Mouse (Mus musculus) layer of hippocampus, postnatal 10 days (tissue): ENCODE measurements around the gene Zgpat. TPM values are rescaled to one million over a fixed set of nuclear protein-coding genes. Genes with fewer than 3 reads are reported as not detected.
A peak's percentile ranks its signal among the peaks of the same experiment; 100 is the strongest.

Experiments
- DNase-seq, 2 experiments: peaks; one replicate each; pipeline ENCODE4 v3.0.0; 2021; ENCODE audit warnings: low spot score in 2 of 2
- total RNA-seq, 2 experiments: library from RNA; stranded (reverse); gene quantifications; 2 replicates each; pipeline ENCODE4 v1.2.3; 2021

The Zgpat gene
- total RNA-seq, 2 experiments from 2014 or later: 64.3 to 74.5 TPM

GRCm38 (mm10) chr2:181384463-181384862, 19.7 kb downstream of the Zgpat start:
- no peak for DNase-seq

DNA sequence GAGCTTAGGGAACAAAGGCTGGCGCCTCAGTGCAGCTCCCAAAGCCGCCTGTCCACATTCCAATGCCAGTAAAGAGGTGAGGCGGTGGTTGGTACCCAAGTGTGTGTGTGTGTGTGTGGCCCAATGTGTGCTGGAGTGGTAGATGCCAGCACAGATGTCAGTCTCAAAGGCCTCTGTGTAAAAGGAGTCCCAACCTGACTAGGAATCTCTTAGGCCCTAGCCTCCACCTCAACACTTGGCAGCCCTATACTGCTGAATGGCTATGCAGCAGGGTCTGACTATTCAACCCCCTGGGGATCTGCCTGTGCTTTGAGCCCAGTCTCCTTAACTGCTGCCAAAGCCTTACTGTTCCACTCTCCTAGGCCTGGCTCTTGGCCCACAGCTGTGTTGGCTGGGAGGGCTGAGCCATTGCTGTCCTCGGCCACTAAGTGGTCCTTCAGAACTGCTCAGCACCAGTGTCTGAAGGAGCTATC, 20.2 kb downstream of the Zgpat start:
- peak; percentile 64 to 70 for DNase-seq

GRCm38 (mm10) chr2:181385885-181386284, 21.2 kb downstream of the Zgpat start:
- peak; percentile 47 to 56 for DNase-seq

GRCm38 (mm10) chr2:181386663-181387210, 22.0 kb downstream of the Zgpat start:
- DNase-seq: no peak

DNA sequence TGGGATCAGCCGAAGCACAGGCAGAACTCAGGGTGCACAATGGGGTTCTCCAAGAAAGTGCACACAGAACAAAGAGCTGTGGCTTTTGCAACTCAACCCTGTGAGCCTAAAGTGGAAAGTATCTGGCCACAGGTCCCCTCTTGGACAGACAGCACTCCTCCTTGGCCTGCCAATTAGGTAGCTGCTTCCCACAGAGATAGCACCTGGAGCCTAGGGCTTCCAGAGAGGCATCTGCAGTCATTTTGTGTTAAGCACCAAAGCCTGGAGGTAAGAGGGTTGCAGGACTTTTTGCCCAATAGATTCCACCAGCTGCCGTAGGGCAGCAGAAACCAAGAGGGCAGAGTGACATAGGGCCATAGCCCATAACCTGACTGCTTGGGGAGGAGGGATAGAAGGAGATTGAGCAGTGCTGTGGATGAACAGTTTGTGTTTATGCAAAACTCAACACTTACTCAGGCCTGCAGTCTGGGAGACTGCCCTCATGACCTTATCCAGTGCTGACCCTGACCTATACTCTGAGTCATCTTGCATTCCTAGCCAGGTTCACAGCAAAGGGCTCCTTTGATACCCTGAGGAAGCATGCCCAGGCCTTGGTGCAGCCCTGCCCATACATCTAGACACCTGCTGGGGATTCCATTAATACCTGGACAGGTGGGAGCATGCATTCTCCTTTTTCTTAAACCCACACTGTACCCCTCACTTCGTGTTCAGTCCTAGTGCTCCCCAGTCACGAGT, 25.6 kb downstream of the Zgpat start:
- no peak for DNase-seq

DNA sequence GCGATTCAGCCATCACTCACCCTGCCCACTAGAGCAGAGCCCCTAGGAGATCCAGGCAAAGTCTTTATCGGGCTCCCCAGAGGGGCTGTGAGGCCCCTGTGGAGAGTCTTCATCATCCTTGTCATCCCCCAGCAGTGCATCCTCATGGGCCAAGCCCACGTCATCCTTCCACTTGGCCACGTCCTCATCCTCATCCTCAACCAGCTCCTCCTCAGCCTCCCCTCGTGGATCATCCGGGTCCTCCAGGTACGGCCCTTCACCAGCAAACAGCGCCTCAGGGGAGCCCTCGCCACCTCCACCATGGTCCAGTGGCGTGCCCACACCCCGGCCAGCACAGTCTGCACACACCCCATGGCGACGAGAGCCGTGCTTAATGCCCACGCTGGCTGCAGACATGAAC, 26.3 kb downstream of the Zgpat start:
- DNase-seq: no peak

DNA sequence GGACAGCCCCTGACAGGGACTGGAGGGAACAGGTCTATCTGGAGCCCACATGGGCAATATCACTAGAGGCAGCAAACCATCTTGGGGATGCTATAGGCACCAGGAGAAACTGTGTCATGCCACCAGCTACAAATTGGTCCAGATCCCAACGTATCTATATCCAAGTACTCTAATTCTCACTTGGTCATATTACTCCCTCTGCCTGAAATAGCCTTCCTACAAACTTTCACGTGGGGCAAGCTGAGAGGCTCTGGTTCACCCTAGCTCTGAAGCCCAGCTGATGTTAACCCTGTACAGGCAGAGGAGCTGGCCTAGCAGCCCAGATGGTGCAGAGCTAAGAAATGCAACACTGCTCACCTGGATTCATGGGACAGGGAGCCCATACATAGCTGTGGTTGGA, 26.8 kb downstream of the Zgpat start:
- DNase-seq: no peak

GRCm38 (mm10) chr2:181392600-181393213, 28.0 kb downstream of the Zgpat start:
- DNase-seq: peak; percentile 92

DNA sequence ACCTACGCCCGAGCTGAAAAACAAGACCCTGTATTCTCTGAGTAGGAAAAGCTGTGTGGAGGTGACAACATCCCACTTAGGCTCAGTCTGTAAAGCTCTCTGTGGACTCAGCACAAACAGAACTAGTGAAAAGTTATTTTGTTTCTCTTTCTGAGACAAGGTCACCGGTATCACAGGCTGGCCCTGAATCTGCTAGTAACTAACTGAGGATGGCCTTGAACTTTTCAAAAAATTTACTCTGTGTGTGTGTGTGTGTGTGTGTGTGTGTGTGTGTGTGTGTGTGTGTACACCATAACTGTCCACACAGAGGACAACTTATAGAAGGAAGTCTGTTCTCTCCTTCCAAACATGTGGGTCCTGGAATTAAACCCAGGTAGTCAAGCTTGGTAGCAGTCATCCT, 29.4 kb downstream of the Zgpat start:
- no peak for DNase-seq

DNA sequence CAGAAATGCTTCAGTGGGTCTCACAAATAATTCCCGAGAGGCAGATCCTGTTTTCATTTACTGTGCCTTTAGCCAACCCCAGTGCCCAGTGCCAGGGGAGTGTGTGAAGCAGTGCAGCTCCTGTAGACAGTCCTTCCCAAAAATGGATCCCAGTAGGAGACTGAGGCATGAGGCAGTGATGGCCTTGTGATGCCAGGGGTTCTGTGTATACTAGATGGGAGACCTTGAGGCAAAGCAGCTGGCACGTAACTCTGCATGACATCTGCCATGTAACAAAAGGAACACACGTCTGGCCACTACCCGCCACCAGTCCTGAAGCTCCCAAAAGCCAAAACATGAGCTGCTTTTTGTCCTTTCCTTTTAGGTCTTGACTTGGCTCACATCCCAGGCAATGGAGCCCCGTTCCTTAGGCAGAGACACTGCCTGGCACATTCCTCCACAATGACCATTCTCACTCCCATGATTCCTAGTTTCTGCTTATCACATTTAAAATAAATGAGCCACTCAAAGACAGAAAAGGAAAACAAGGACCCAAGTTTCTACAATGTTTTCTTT, 32.6 kb downstream of the Zgpat start:
- DNase-seq: no peak

- no peak for DNase-seq
Measured at GRCm38 (mm10) chr2:181401497-181401896, 36.8 kb downstream of the Zgpat start.

DNA sequence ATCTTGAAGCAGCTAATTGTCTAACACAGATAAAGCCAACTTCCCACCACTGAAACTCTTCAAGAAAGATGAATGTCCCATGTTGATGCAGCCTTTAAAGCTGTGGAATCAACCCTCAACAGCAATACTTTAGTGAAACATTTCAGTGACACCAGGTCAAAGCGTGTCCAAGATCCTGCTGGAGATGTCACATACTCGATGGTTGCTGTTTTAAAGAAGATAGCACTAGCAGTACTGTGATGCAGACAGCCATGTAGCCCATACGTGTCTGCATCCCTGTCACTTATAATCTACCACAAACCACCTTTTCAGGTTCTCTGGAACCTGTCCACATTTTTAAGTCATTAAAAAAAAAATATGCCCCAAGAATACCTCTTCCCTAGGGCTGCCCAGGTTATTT, 39.0 kb downstream of the Zgpat start:
- DNase-seq: no peak

DNA sequence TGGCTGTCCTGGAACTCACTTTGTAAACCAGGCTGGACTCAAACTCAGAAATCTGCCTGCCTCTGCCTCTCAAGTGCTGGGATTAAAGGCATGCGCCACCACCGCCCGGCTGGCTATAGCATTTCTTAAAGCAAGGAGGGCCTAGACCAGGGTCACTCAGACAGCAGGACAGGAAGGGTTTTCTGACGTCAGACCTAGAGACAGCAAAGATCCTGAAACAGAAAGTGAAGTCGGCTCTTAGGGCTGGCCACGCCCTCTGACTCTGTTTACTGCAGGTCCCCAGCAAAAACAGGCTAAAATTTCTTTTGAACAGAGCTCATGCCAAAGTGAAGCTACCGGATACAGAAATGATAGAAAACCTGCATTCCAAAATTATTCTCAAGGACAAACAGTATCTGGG, 44.9 kb downstream of the Zgpat start:
- no peak for DNase-seq

- DNase-seq: peak; percentile 60 to 70
Measured at GRCm38 (mm10) chr2:181410760-181411473, 46.2 kb downstream of the Zgpat start.

DNA sequence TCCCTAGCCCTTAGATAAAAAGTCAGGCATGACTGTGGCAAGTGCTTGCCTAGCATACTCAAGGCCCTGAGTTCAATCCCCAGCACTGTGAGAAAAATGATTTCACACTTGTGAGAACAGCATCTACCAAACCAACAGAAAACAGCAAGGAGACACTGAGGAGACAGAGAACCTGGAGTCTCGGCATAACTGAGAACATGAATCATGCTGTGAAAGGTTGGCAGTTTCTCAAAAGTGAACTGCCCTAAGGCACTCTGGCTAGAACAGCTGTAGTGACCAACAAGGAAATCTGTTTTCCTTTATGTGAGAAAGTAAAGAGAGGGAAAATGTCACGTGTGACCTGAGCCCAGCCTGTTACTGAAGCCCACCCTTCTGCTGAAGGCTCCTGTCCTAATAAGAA, 48.4 kb downstream of the Zgpat start:
- no peak for DNase-seq

- DNase-seq: no peak
Measured at GRCm38 (mm10) chr2:181415945-181416344, 51.2 kb downstream of the Zgpat start.

DNA sequence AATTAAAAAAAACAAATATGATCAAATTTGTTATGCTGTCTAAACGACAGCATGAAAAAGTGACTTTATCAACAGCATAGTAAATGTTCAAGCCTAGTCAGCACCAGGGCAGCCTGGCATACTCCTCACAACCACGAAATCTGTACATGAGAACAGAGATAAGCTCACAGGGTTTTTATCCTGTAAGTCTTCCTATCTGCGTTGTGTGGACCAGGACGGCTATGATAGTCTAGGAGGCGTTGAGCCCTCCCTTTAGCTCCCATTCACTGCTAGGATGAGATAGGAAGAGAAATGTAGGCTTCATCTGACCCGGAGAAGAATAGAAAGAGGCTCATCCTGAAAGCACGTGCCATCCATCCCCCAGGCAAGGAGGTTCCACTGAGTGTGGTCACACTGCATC, 54.6 kb downstream of the Zgpat start:
- no peak for DNase-seq

DNA sequence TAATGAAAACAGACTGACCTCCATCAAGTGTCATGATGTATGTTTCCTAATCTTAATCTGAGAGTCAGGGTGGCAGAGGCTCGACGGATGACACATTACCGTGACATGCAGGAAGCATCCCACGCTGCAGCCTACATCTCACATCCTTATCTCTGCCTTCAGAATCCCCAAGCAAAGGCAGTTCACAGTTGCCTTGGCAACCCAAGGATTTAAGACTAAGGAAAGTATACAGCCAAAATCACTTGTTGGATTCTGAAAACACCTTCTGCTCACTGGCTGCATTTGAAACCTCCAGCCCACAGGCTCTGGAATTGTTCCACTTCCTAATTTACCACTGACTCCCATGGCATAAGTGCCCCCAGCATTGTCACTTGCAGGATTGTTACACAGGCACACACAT, 55.7 kb downstream of the Zgpat start:
- DNase-seq: no peak

GRCm38 (mm10) chr2:181420903-181421638, 56.3 kb downstream of the Zgpat start:
- no peak for DNase-seq

DNA sequence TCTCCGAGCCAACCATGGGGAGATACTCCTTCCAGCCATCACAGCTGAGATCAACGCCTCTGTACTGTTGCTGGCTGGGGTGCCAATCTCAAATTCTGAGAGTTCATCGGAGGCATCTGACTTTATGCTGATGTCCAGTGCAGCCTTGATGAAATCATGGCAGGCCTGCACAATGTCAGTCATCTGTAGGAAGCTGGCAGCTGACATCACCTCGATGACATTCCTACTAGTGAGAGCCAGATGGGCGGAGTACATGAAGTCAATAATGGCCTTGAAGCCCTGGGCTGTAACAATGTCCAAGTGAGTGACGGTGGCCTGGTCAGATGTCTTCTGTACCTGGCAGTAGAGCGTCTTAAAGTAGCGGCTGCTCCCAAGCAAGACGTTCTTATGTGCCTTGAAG, 59.1 kb downstream of the Zgpat start:
- no peak for DNase-seq
